Comparison of ENCODE assay signal across 8 mouse cellular contexts in genomic region chr14:119137512-119137905, GRCm38 (mm10). TPM values are rescaled to one million over a fixed set of nuclear protein-coding genes. Genes with fewer than 3 reads are reported as not detected.
DNase-seq lines count a peak whose midpoint lies in the region; ATAC-seq and TF ChIP-seq lines count a peak whose summit lies in the region.

No protein-coding gene starts in this region.

- under 1% methylated on average over 38 of the region's 38 CpGs for WGBS in embryonic facial prominence, embryonic 15.5 days
- 0% methylated on average over 37 of the region's 38 CpGs for WGBS in heart, embryonic 16.5 days
- 2% methylated on average over 38 of the region's 38 CpGs for WGBS in liver, adult 2 months

- no peaks in the 10 kb centered on the region for H3K36me3 ChIP-seq in embryonic facial prominence, embryonic 15.5 days
- H3K36me3 ChIP-seq in heart, embryonic 16.5 days (ENCODE audit: control insufficient read depth, insufficient read depth), result no peaks in the 10 kb centered on the region
- H3K36me3 ChIP-seq in liver, adult 2 months (ENCODE audit: control insufficient read depth, insufficient read depth, low read length), result no peaks in the 10 kb centered on the region

- H3K27me3 ChIP-seq in embryonic facial prominence, embryonic 15.5 days, result peaks cover 46% of the 10 kb centered on the region
- H3K27me3 ChIP-seq in heart, embryonic 16.5 days (ENCODE audit: control insufficient read depth, insufficient read depth, low read length), result peaks cover 49% of the 10 kb centered on the region
- peaks cover 17% of the 10 kb centered on the region for H3K27me3 ChIP-seq in liver, adult 2 months (ENCODE audit: control insufficient read depth, insufficient read depth, low read length)

- H3K4me2 ChIP-seq in embryonic facial prominence, embryonic 15.5 days (replicated peaks), result peak overlapping the region; percentile 99
- peak overlapping the region; percentile 99 for H3K4me2 ChIP-seq in heart, embryonic 16.5 days (ENCODE audit: low read depth, low read length)

- TF ChIP-seq CTCF in liver, adult 2 months (IDR thresholded peaks at IDR 0.05; ENCODE audit: low read depth, low read length), result no peak

- H3K9me3 ChIP-seq in embryonic facial prominence, embryonic 15.5 days (replicated peaks), result no peaks in the 10 kb centered on the region
- no peaks in the 10 kb centered on the region for H3K9me3 ChIP-seq in heart, embryonic 16.5 days (replicated peaks; ENCODE audit: control insufficient read depth, low read length)

- H3K27ac ChIP-seq in embryonic facial prominence, embryonic 15.5 days (replicated peaks), result no peak overlapping the region
- no peak overlapping the region for H3K27ac ChIP-seq in heart, embryonic 16.5 days (ENCODE audit: low read length)
- H3K27ac ChIP-seq in liver, adult 2 months (replicated peaks; ENCODE audit: insufficient read depth, low read depth, low read length), result no peak overlapping the region

- ATAC-seq in embryonic facial prominence, embryonic 15.5 days (ENCODE audit: insufficient number of reproducible peaks, low FRiP score, low TSS enrichment, low read depth), result peak; percentile 82
- ATAC-seq in heart, embryonic 16.5 days (replicated peaks; ENCODE audit: extremely low read depth, insufficient read depth, low FRiP score), result peak; percentile 70

- H3K9ac ChIP-seq in embryonic facial prominence, embryonic 15.5 days, result peak overlapping the region; percentile 45
- H3K9ac ChIP-seq in heart, embryonic 16.5 days (ENCODE audit: low read length), result peak overlapping the region; percentile 56
- peak overlapping the region; percentile 6; the same call in 1 of the 2 replicates for H3K9ac ChIP-seq in liver, adult 2 months (ENCODE audit: low read depth, low read length)

- DNase-seq in heart, adult 18-20 months, result peak; percentile 19 to 25
- no peak for DNase-seq in heart, adult 8-10 months (ENCODE audit: low spot score)
- peak; percentile 38 to 68 for DNase-seq in kidney, postnatal 25 days
- DNase-seq in liver, adult 2 months (ENCODE audit: extremely low read depth, low read depth, low spot score), result no peak
- peak; percentile 81 for DNase-seq in neural tube, embryonic 10.5 days (ENCODE audit: extremely low spot score, low spot score)
- peak; percentile 44 for DNase-seq in testis, postnatal 14 days (ENCODE audit: low spot score)

- no peak for TF ChIP-seq POLR2A in liver, adult 2 months (IDR thresholded peaks at IDR 0.05; ENCODE audit: extremely low read depth, insufficient read depth, low read length)

- H3K4me1 ChIP-seq in embryonic facial prominence, embryonic 15.5 days, result peaks cover 22% of the 10 kb centered on the region
- peaks cover 3% of the 10 kb centered on the region; the same call in 1 of the 2 replicates for H3K4me1 ChIP-seq in heart, embryonic 16.5 days (ENCODE audit: control insufficient read depth, insufficient read depth, low read length)
- no peaks in the 10 kb centered on the region; the same call in 1 of the 2 replicates for H3K4me1 ChIP-seq in liver, adult 2 months (ENCODE audit: control insufficient read depth, insufficient read depth, low read length)

- no peaks in the 10 kb centered on the region for H3K79me2 ChIP-seq in liver, adult 2 months (ENCODE audit: control insufficient read depth, insufficient read depth, low read length)

- peak overlapping the region; percentile 63 for H3K4me3 ChIP-seq in embryonic facial prominence, embryonic 15.5 days (replicated peaks)
- H3K4me3 ChIP-seq in heart, embryonic 16.5 days (ENCODE audit: low read length), result peak overlapping the region; percentile 74
- H3K4me3 ChIP-seq in liver, adult 2 months (ENCODE audit: insufficient read depth, low read depth, low read length), result peak overlapping the region; percentile 51; the same call in 1 of the 2 replicates

RNA-seq across cellular contexts. Expression of gene Hs6st3, which starts 0.6 kb away (rescaled TPM):
- total RNA-seq in heart, adult 18-20 months (2021), result not detected
- not detected for total RNA-seq in heart, adult 8-10 months (2022)
- 0.19 and 0.32 TPM in 2 replicates for polyA plus RNA-seq in embryonic facial prominence, embryonic 15.5 days (2015; fragmentation: Nextera tagmentation; extraction: Ambion mirVana)
- 0.11 TPM in 1 of 2 replicates, not detected in the other for polyA plus RNA-seq in heart, embryonic 16.5 days (2015; fragmentation: Nextera tagmentation; extraction: Ambion mirVana)
- total RNA-seq in liver, adult 2 months (2014; rRNA removed), result 0.09 and 0.13 TPM in 2 replicates
- 0.05 and 0.06 TPM in 2 replicates for polyA plus RNA-seq in liver, adult 2 months (2012; rRNA removed)

RNA-seq across cellular contexts. Expression of gene Uggt2, which starts 38.3 kb away (rescaled TPM):
- total RNA-seq in heart, adult 18-20 months (2021), result 1 to 10 TPM; 7.4 to 8.0 TPM
- 1 to 10 TPM; 6.8 to 9.6 (median 7.5) TPM for total RNA-seq in heart, adult 8-10 months (2022)
- 9.2 and 11.1 TPM in 2 replicates for polyA plus RNA-seq in embryonic facial prominence, embryonic 15.5 days (2015; fragmentation: Nextera tagmentation; extraction: Ambion mirVana)
- polyA plus RNA-seq in heart, embryonic 16.5 days (2015; fragmentation: Nextera tagmentation; extraction: Ambion mirVana), result 5.3 and 6.1 TPM in 2 replicates
- total RNA-seq in liver, adult 2 months (2014; rRNA removed), result 3.0 and 3.6 TPM in 2 replicates
- 0.52 and 0.98 TPM in 2 replicates for polyA plus RNA-seq in liver, adult 2 months (2012; rRNA removed)

Comparison
In these comparisons a context has a peak if more than half of its experiments do, and no peak if none do; other contexts are left out.
1. DNase-seq: peak in heart, adult 18-20 months (2 of 2), kidney, postnatal 25 days (2 of 2), neural tube, embryonic 10.5 days (single experiment) and testis, postnatal 14 days (single experiment); none in heart, adult 8-10 months (single experiment) and liver, adult 2 months (single experiment).
2. H3K9ac ChIP-seq: peak in every context shown above with its lines; median percentile 56 in heart, embryonic 16.5 days; 45 in embryonic facial prominence, embryonic 15.5 days; 6 in liver, adult 2 months.
3. Peak in every context shown above with its lines, with median percentiles within 50 percentile points of each other: H3K4me3 ChIP-seq.